Mouse (Mus musculus) midbrain, embryonic 10.5 days (tissue): Measurements from ENCODE around the gene Hsd17b6. TPM values are rescaled to one million over a fixed set of nuclear protein-coding genes. Genes with fewer than 3 reads are reported as not detected.

Experiments
- DNase-seq: peaks from one replicate; pipeline ENCODE4 v3.0.0-alpha.2; 2017; ENCODE audit warnings: low spot score
- H3K27ac ChIP-seq: fragments of 300-500 bp; sonication (generic); replicated peaks from 2 replicates; pipeline ENCODE4 v1.5.1; 2016; ENCODE audit warnings: mild to moderate bottlenecking
- H3K27me3 ChIP-seq: fragments of 300-500 bp; sonication (generic); 2 replicates; pipeline ENCODE4 v1.6.1; 2016; ENCODE audit warnings: low read depth, mild to moderate bottlenecking; ENCODE audit not compliant: poor library complexity, severe bottlenecking
- H3K36me3 ChIP-seq: fragments of 300-500 bp; sonication (generic); 2 replicates; pipeline ENCODE4 v1.6.1; 2016; ENCODE audit warnings: mild to moderate bottlenecking, moderate library complexity
- H3K4me1 ChIP-seq: fragments of 300-500 bp; sonication (generic); 2 replicates; pipeline ENCODE4 v1.6.1; 2016
- H3K4me3 ChIP-seq: fragments of 300-500 bp; sonication (generic); 2 replicates; pipeline ENCODE4 v1.5.1; 2016; ENCODE audit warnings: mild to moderate bottlenecking, moderate library complexity
- H3K9me3 ChIP-seq: fragments of 300-500 bp; sonication (generic); replicated peaks from 2 replicates; pipeline ENCODE4 v1.6.1; 2016; ENCODE audit warnings: mild to moderate bottlenecking
- WGBS: fragments of 180-500 bp; shearing (Covaris S2); methylation state at CpG from one replicate; pipeline ENCODE4 v1.1.7; 2016; 5-methylcytosine and 5-hydroxymethylcytosine counted together
- polyA plus RNA-seq: library from polyadenylated mRNA; unstranded; fragments of >200 nt; fragmentation: Nextera tagmentation; extraction: Ambion mirVana; gene quantifications from 2 replicates; pipeline ENCODE4 v1.2.1, GENCODE M21; 2016

The Hsd17b6 gene
- polyA plus RNA-seq, 1 experiment from 2014 or later, result not detected

DNA sequence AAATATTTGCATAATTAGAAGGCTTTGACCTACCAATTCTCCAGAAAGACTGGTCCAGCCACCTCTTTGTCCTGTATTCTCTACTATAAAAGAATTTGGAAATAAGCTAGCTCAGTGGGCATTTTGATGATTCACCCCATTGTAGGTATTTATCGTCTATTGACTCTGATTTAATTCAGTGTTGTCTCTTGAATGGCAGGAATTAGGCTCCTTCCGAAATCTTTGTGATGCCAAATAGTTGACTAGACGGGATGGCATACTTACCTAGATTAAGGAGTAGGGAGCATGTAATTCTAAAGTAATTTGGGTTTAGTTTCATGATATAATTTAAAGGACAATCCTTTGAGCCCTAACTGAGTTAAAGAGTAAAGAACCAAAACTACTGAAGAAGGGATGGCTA, 30.5 kb upstream of the Hsd17b6 start:
- Histone ChIP-seq H3K4me3 (peak overlapping the region; percentile 92), H3K36me3 (peaks cover 57% of the 10 kb centered on the region), H3K9me3 (no peaks in the 10 kb centered on the region), H3K27ac (no peak overlapping the region), H3K4me1 (peaks cover 42% of the 10 kb centered on the region), H3K27me3 (no peaks in the 10 kb centered on the region)
- WGBS, result 64% methylated on average over 3 of the region's 3 CpGs
- DNase-seq, result no peak

DNA sequence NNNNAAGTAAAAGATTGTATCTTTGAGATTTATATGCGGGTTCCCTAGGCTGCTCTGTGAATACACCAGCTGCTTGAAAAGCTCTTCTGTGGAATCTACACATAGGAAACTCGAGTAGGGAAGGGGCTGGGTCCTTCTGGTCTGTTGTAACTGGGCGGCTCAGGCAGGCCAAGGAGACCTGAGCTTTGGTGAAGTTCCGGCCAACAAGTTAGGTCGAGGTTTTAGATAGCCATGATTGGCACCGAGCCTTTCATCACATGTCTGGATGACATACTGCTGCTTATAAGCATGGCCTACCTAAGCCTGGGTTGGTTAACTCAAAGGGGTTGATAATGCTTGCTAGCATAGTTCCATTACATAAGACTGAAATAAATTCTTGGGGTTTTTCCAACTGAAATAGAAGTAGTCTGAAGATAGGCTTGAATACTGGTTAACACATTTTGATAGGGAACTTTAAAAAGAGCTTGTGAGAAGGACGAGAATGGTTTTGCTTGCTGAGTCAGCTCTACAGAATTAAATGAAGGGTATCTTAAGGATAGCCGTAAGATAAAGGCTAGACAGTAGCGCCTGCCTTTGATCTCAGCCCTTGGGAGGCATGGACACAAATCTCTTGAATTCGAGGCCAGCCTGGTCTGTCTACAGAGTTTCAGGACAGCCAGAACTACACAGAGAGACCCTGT, 29.5 kb upstream of the Hsd17b6 start:
- Histone ChIP-seq H3K9me3 (no peaks in the 10 kb centered on the region), H3K27me3 (no peaks in the 10 kb centered on the region), H3K4me1 (peaks cover 42% of the 10 kb centered on the region), H3K4me3 (peak overlapping the region; percentile 92), H3K27ac (peak overlapping the region; percentile 100), H3K36me3 (peaks cover 48% of the 10 kb centered on the region)
- 10% methylated on average over 10 of the region's 10 CpGs for WGBS
- peak; percentile 34 for DNase-seq

DNA sequence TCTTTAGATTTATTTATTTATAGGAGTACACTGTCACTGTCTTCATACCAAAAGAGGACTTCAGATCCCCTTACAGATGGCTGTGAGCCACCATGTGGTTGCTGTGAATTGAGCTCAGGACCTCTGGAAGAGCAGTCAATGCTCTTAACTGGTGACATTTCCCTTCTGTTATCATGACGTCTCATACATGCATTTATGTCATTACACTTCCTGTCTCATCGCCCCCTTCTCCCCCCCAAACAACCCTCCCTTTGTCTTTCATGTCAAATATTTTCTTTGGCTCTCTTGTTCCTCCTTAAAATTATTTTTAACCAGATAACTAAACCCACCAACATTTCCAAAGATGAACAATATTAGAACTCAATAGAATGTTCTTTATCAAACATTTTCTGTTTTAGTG, 23.4 kb upstream of the Hsd17b6 start:
- H3K36me3 ChIP-seq, result peaks cover 61% of the 10 kb centered on the region
- peaks cover 6% of the 10 kb centered on the region for H3K4me1 ChIP-seq
- 87% methylated on average over 2 of the region's 2 CpGs for WGBS
- no peak overlapping the region for H3K27ac ChIP-seq
- DNase-seq, result no peak
- H3K27me3 ChIP-seq, result no peaks in the 10 kb centered on the region
- no peak overlapping the region for H3K4me3 ChIP-seq
- no peaks in the 10 kb centered on the region for H3K9me3 ChIP-seq

DNA sequence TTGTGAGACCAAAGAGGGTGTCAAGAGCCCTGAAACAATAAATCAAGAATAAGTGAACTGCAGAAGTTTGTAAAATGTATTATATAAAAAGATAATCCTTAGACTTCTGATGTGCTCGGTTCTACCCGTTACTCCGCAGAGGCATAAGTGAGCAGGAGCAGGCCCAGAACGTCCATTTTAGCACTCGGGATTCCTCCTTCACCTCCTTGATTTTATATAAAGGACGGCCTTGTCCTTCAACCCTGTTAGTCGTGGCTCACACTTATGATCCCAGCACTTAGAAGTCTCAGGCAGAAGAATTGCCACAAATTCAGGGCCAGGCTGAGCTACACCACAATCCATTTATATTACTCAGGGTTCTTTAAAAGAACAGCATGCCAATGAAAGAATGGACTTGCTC, 22.5 kb upstream of the Hsd17b6 start:
- H3K9me3 ChIP-seq, result no peaks in the 10 kb centered on the region
- H3K4me1 ChIP-seq, result peaks cover 6% of the 10 kb centered on the region
- H3K27ac ChIP-seq, result no peak overlapping the region
- WGBS, result 92% methylated on average over 7 of the region's 7 CpGs
- no peak overlapping the region for H3K4me3 ChIP-seq
- H3K36me3 ChIP-seq, result peaks cover 71% of the 10 kb centered on the region
- H3K27me3 ChIP-seq, result no peaks in the 10 kb centered on the region
- DNase-seq, result no peak

DNA sequence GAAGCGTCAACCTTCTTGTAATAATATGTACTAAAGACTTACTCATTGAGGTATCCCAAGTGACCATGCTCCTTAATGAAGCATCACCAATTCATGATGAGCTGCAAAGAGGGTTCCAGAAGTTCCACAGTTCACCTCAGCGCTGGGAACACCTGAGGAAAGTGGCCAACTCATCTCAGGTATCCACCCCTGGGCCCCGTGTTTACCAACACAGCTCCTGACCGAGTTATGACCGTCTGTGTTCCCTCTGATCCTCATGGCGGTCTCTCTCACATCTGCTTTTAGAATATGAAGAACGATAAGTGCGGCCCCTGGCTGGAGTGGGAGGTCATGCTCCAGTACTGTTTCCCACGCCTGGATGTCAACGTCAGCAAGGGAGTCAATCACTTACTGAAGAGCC, 16.1 kb upstream of the Hsd17b6 start:
- no peak for DNase-seq
- 97% methylated on average over 10 of the region's 10 CpGs for WGBS

DNA sequence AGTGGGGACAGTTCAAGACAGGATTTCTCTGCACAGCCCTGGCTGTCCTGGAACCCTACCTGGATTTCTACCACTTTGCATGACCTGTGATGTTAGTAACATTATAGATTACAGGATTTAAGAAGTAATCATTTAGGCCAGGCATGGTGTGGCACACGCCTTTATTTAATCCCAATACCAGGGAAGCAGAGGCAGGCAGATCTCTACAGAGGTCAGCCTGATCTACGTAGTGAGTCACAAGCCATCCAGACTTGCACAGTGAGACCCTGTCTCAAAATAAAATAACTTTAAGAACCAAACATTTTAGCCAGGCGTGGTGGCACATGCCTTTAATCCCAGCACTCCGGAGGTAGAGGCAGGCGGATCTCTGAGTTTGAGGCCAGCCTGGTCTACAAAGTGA, 14.8 kb upstream of the Hsd17b6 start:
- Histone ChIP-seq H3K27ac (no peak overlapping the region), H3K4me3 (no peak overlapping the region), H3K4me1 (peaks cover under 1% of the 10 kb centered on the region; the same call in 1 of the 2 replicates), H3K36me3 (peaks cover 96% of the 10 kb centered on the region), H3K27me3 (no peaks in the 10 kb centered on the region), H3K9me3 (no peaks in the 10 kb centered on the region)
- 96% methylated on average over 5 of the region's 5 CpGs for WGBS
- no peak for DNase-seq

More for the DNA sequence above, 16.1 kb upstream of the Hsd17b6 start:
- no peak overlapping the region for H3K27ac ChIP-seq
- peaks cover 99% of the 10 kb centered on the region for H3K36me3 ChIP-seq
- H3K9me3 ChIP-seq, result no peaks in the 10 kb centered on the region
- H3K4me3 ChIP-seq, result no peak overlapping the region
- no peaks in the 10 kb centered on the region for H3K4me1 ChIP-seq
- H3K27me3 ChIP-seq, result no peaks in the 10 kb centered on the region

DNA sequence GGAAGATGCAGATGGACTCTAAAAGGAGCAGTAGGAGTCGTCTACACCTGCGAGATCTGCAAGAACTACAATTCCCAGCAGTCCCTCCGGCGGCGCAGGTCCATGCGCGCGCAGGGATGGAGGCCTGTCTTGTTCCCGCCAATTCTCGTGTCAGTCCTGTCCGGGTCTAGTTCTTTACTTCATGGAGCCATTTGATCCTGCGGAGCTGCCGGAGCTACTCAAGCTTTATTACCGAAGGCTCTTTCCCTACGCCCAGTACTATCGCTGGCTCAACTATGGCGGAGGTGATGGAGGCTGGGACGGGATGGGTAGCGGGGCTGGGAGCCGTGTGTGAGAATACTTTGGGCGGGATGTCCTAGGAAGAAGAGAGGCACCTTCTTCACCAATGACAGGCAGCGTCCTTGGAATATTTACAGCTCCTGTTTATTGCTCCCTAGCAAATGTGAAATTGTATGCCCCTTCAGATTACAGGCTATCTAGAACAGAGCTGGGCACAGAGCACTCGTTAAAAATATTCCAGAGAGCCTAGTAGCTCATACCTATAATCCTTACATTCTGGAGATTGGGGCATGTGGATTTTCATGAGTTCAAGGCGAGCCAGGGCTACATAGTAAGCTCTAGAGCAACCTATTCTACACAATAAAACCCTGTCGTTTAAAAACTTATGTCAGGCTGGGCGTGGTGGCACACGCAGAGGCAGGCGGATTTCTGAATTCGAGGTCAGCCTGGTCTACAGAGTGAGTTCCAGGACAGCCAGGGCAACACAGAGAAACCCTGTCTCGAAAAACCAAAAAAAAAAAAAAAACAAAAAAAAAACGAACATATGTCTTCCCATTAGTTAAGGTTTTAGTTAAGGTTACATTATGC, 7.9 kb upstream of the Hsd17b6 start, which contains the start of gene Prim1:
Gene Prim1 (plus strand): TSS at position 101 of the 867 bp plus-strand sequence.
- H3K27me3 ChIP-seq, result no peaks in the 10 kb centered on the region
- peak within 1 kb of the TSS; percentile 92 for H3K27ac ChIP-seq
- H3K36me3 ChIP-seq, result peaks cover 32% of the 10 kb centered on the region
- H3K4me1 ChIP-seq, result peaks cover 15% of the 10 kb centered on the region
- no peaks in the 10 kb centered on the region for H3K9me3 ChIP-seq
- peak; percentile 88 for DNase-seq
- WGBS, result 8% methylated on average over 31 of the region's 31 CpGs
- peak within 1 kb of the TSS; percentile 73 for H3K4me3 ChIP-seq

DNA sequence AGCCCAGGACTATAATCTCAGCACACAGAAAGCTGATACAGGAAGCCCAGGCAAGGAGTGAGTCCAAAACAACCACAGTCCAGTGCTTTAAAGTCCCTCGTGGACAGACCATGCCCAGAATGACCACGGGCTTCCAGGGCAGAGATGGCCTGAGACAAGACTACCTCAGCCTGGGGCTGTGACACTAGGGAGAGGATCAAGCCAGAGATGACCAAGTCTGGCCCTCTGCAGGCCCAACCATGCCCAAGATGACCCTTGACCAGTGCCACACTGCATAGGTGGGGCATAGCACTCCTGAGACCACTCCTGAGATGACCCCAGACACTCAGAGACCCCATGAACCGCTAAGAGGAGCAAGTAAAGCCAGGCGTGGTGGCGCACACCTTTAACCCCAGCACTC, 2.3 kb upstream of the Hsd17b6 start:
- Histone ChIP-seq H3K27ac (no peak overlapping the region), H3K4me3 (no peak overlapping the region), H3K4me1 (no peaks in the 10 kb centered on the region), H3K36me3 (no peaks in the 10 kb centered on the region), H3K9me3 (no peaks in the 10 kb centered on the region), H3K27me3 (no peaks in the 10 kb centered on the region)
- DNase-seq, result no peak
- WGBS, result 87% methylated on average over 5 of the region's 5 CpGs

DNA sequence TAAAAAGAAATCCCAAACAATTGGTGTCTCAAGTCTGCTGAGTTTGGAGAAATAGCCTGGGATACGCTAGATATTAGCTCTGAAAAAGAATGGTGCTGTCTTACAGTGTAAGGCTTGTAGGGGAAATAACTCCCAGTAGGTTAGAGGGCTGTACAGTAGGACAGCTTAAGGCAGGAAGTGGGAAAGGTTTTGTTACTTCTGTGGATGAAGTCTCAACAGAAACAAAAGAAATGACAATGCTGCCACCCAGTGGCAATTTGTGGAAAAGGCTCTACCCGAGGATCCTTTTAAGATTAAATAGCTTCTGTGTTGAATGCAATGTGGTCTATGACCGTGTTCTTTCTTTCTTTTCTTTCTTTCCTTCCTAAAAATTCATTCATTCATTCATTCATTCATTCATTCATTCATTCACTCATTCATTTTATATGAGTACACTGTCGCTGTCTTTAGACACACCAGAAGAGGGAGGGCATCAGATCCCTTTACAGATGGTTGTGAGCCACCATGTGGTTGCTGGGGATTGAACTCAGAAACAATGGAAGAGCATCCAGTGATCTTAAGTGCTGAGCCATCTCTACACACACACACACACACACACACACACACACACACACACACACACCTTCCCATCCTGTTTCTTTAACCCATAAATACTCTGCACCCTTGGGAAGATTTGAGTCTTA, 937 bp upstream of the Hsd17b6 start:
- Histone ChIP-seq H3K27me3 (no peaks in the 10 kb centered on the region), H3K4me3 (no peak overlapping the region), H3K9me3 (no peaks in the 10 kb centered on the region), H3K4me1 (no peaks in the 10 kb centered on the region), H3K36me3 (no peaks in the 10 kb centered on the region), H3K27ac (no peak overlapping the region)
- DNase-seq, result peak; percentile 76
- WGBS, result 13% methylated on average over 4 of the region's 4 CpGs

DNA sequence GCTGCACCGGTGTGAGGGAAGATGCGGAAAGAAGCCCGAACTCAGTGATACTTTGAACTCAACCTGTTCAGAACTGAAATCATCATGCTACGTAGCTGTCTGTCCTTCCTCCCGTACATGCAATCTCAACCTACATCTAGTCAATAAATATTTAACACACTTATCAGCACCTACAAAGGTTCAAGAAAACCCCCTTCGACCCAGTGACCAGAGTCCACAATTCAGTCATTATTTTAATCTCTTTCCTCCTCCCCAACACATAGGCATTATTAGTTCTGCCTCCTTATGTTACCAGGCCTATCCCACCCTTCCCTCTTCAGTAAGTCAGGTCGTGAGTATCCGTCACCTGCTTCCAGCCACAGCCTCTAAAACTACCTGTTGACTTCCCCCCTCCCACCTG, 1.9 kb downstream of the Hsd17b6 start:
- DNase-seq, result no peak
- Histone ChIP-seq H3K27ac (no peak overlapping the region), H3K4me1 (no peaks in the 10 kb centered on the region), H3K27me3 (no peaks in the 10 kb centered on the region), H3K36me3 (no peaks in the 10 kb centered on the region), H3K9me3 (no peaks in the 10 kb centered on the region), H3K4me3 (no peak overlapping the region)
- WGBS, result 92% methylated on average over 8 of the region's 8 CpGs

DNA sequence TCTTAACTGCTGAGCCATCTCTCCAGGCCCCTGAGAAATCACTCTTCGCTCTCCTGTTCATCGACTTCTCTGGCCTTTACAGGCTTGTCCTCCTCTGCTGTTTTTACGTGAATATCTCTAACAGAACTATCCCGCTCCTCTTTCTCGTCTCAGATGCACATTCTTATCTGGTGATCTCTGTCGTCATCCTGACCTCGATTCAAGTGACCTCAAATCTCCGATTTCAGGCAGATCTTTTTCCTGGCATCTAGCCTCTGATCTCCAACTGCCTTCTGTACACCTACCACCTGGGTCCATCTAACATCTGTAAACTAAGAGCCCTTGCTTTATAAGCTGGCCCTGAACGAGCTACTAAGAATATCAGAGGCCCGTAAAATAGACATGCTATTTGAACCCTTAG, 2.5 kb downstream of the Hsd17b6 start:
- 93% methylated on average over 10 of the region's 10 CpGs for WGBS
- no peaks in the 10 kb centered on the region for H3K4me1 ChIP-seq

DNA sequence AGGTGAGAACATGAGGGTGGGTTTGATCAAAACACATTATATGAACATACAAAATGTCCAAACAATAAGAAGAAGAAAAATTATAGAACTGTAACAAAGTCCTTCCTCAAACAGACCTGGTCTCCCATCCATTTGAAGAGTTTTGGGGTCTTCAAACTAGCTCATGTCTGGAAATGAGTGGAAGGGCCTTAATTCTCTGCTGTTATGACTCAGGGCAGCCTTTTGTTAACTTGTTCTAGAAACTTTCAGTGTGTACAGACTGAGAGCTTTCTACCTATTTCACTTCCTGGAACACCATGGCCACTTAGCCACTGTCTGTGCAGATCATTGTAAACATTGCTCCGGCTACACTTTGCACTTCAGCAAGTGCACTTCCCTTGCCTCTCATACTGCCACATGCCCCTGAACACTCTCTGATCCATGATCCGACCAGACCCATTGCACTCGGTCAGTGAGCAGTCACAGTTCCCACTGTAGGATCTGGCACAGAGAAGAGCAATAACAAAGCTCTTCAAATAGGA, 4.1 kb downstream of the Hsd17b6 start:
- Histone ChIP-seq H3K36me3 (no peaks in the 10 kb centered on the region), H3K9me3 (0 out of 2 replicates have a peak, but pooled peaks cover 2% of the 10 kb centered on the region), H3K4me3 (no peak overlapping the region), H3K27ac (no peak overlapping the region), H3K27me3 (no peaks in the 10 kb centered on the region), H3K4me1 (no peaks in the 10 kb centered on the region)
- no peak for DNase-seq
- 83% methylated on average over 3 of the region's 3 CpGs for WGBS

More for the DNA sequence above, 2.5 kb downstream of the Hsd17b6 start:
- Histone ChIP-seq H3K4me3 (no peak overlapping the region), H3K27ac (no peak overlapping the region), H3K27me3 (no peaks in the 10 kb centered on the region), H3K36me3 (no peaks in the 10 kb centered on the region), H3K9me3 (no peaks in the 10 kb centered on the region)
- no peak for DNase-seq
